Mouse (Mus musculus) erythroid progenitor cell, adult 5-6 weeks (primary cell): ENCODE measurements around the gene Rev3l. TPM values are rescaled to one million over a fixed set of nuclear protein-coding genes. Genes with fewer than 3 reads are reported as not detected.

Experiments
- ATAC-seq: replicated peaks from 2 replicates; pipeline ENCODE4 v1.8.0; 2016; ENCODE audit warnings: moderate number of reproducible peaks, mild to moderate bottlenecking, moderate TSS enrichment, inconsistent platforms; ENCODE audit not compliant: poor library complexity, low FRiP score, severe bottlenecking
- total RNA-seq, 2 experiments: library from RNA; stranded (forward) in 1 of 2; stranded (reverse) in 1 of 2; fragments of 150-400 nt in 1 of 2; fragments of 186-747, 209-891 nt in 1 of 2; gene quantifications; 2 replicates each; pipeline versions ENCODE4 v1.2.3 to v1.2.4; 2015 to 2017; ENCODE audit warnings: low replicate concordance in 2 of 2

Gene Rev3l
- total RNA-seq (2015; ENCODE audit: low replicate concordance) = 52.6 and 77.5 TPM in 2 replicates
- 49.8 and 56.7 TPM in 2 replicates for total RNA-seq (2017; ENCODE audit: low replicate concordance)

- ATAC-seq = peak; percentile 67
These were observed at the start of gene Rev3l for GRCm38 (mm10) chr10:39731736-39732265. Rev3l (plus strand) TSS chr10:39732118.

- ATAC-seq = no peak
These were observed 49.4 kb upstream of the Rev3l start for GRCm38 (mm10) chr10:39682556-39682955.

GRCm38 (mm10) chr10:39683481-39683880 lies 48.4 kb upstream of the Rev3l start:
- no peak for ATAC-seq

- ATAC-seq = no peak
These were observed 45.1 kb upstream of the Rev3l start for GRCm38 (mm10) chr10:39686811-39687210.

GRCm38 (mm10) chr10:39687851-39688250 lies 44.1 kb upstream of the Rev3l start:
- ATAC-seq = no peak

GRCm38 (mm10) chr10:39691351-39692064 lies 40.4 kb upstream of the Rev3l start:
- ATAC-seq = no peak

GRCm38 (mm10) chr10:39692152-39692551 lies 39.8 kb upstream of the Rev3l start:
- no peak for ATAC-seq

- ATAC-seq = no peak
These were observed 24.0 kb upstream of the Rev3l start for GRCm38 (mm10) chr10:39707717-39708510.

- no peak for ATAC-seq
These were observed 15.0 kb upstream of the Rev3l start for GRCm38 (mm10) chr10:39716936-39717335.

- ATAC-seq = peak; percentile 87
These were observed 762 bp upstream of the Rev3l start for GRCm38 (mm10) chr10:39730976-39731735.

GRCm38 (mm10) chr10:39732266-39733100 lies 565 bp downstream of the Rev3l start:
- peak; percentile 64 for ATAC-seq

GRCm38 (mm10) chr10:39733101-39733399 lies 1.1 kb downstream of the Rev3l start:
- no peak for ATAC-seq

GRCm38 (mm10) chr10:39733421-39733930 lies 1.6 kb downstream of the Rev3l start:
- no peak for ATAC-seq

- no peak for ATAC-seq
These were observed 4.3 kb downstream of the Rev3l start for GRCm38 (mm10) chr10:39736187-39736586.

- no peak for ATAC-seq
These were observed 10.1 kb downstream of the Rev3l start for GRCm38 (mm10) chr10:39742057-39742456.

GRCm38 (mm10) chr10:39764752-39765151 lies 32.8 kb downstream of the Rev3l start:
- no peak for ATAC-seq

- no peak for ATAC-seq
These were observed 34.8 kb downstream of the Rev3l start for GRCm38 (mm10) chr10:39766702-39767101.

- no peak for ATAC-seq
These were observed 40.3 kb downstream of the Rev3l start for GRCm38 (mm10) chr10:39772259-39772658.
